Mouse (Mus musculus): ENCODE data around the gene Camk2g.

The Camk2g gene

GRCm38 (mm10) chr14:20702741-20703381 lies 91.0 kb downstream of the Camk2g start, which contains the start of gene Chchd1:
TSS of gene Chchd1 (plus strand) at chr14:20703006.
- in situ Hi-C loops (cut with MboI, MseI) = no loop called here

- in situ Hi-C loops (cut with MboI, MseI) = no loop called here
Observed at GRCm38 (mm10) chr14:20702096-20702740, 91.7 kb downstream of the Camk2g start.

GRCm38 (mm10) chr14:20701554-20701953 lies 92.3 kb downstream of the Camk2g start:
- in situ Hi-C loops (cut with MboI, MseI) = no loop called here

GRCm38 (mm10) chr14:20700362-20700761 lies 93.5 kb downstream of the Camk2g start:
- in situ Hi-C loops (cut with MboI, MseI) = no loop called here

GRCm38 (mm10) chr14:20698515-20698914 lies 95.4 kb downstream of the Camk2g start:
- in situ Hi-C loops (cut with MboI, MseI) = loop anchor here (5.0 to 25.0 kb wide), 2 partner anchors 89 to 1139 kb away; partner anchors contain the start of genes Comtd1 and Vdac2

- in situ Hi-C loops (cut with MboI, MseI) = loop anchor here (5.0 to 25.0 kb wide), 2 partner anchors 90 to 1140 kb away; partner anchors contain the start of genes Comtd1 and Vdac2
Observed at GRCm38 (mm10) chr14:20696986-20697385, 96.9 kb downstream of the Camk2g start.

GRCm38 (mm10) chr14:20695761-20696520 lies 97.9 kb downstream of the Camk2g start:
- in situ Hi-C loops (cut with MboI, MseI) = loop anchor here (5.0 to 25.0 kb wide), 2 partner anchors 91 to 1141 kb away; partner anchors contain the start of genes Comtd1 and Vdac2

- in situ Hi-C loops (cut with MboI, MseI) = loop anchor here (5.0 to 25.0 kb wide), 2 partner anchors 92 to 1142 kb away; partner anchors contain the start of genes Comtd1 and Vdac2
Observed at GRCm38 (mm10) chr14:20694884-20695760, 98.8 kb downstream of the Camk2g start, which contains the start of gene Fut11. TSS of gene Fut11 (plus strand) at chr14:20694968.

- in situ Hi-C loops (cut with MboI, MseI) = loop anchor here (25.0 kb wide), 1 partner anchor 1143 kb away; the partner anchor contains the start of genes Comtd1 and Vdac2
Observed at GRCm38 (mm10) chr14:20694185-20694883, 99.6 kb downstream of the Camk2g start.

- in situ Hi-C loops (cut with MboI, MseI) = loop anchor here (25.0 kb wide), 1 partner anchor 1144 kb away; the partner anchor contains the start of genes Comtd1 and Vdac2
Observed at GRCm38 (mm10) chr14:20693589-20694101, 100.2 kb downstream of the Camk2g start.

- in situ Hi-C loops (cut with MboI, MseI) = loop anchor here (25.0 kb wide), 1 partner anchor 1146 kb away; the partner anchor contains the start of genes Comtd1 and Vdac2
Observed at GRCm38 (mm10) chr14:20691772-20692171, 102.1 kb downstream of the Camk2g start.

- in situ Hi-C loops (cut with MboI, MseI) = loop anchor here (25.0 kb wide), 1 partner anchor 1148 kb away; the partner anchor contains the start of genes Comtd1 and Vdac2
Observed at GRCm38 (mm10) chr14:20689009-20689408, 104.9 kb downstream of the Camk2g start.

- in situ Hi-C loops (cut with MboI, MseI) = loop anchor here (25.0 kb wide), 1 partner anchor 1151 kb away; the partner anchor contains the start of genes Comtd1 and Vdac2
Observed at GRCm38 (mm10) chr14:20686576-20686975, 107.3 kb downstream of the Camk2g start.
